Mouse (Mus musculus) hindbrain, embryonic 12.5 days (tissue): ENCODE data around the gene Tmem117. TPM values are rescaled to one million over a fixed set of nuclear protein-coding genes. Genes with fewer than 3 reads are reported as not detected.

Experiments used
- ATAC-seq: fragments of 200-750 bp; cut with Nextera tagmentation; 2 replicates; pipeline ENCODE4 v1.8.0; 2017; ENCODE audit warnings: moderate TSS enrichment; ENCODE audit not compliant: low FRiP score
- H3K27ac ChIP-seq: fragments of 300-500 bp; sonication (generic); 2 replicates; pipeline ENCODE4 v1.5.1; 2016; ENCODE audit warnings: mild to moderate bottlenecking
- H3K27me3 ChIP-seq: fragments of 300-500 bp; sonication (generic); 2 replicates; pipeline ENCODE4 v1.6.1; 2016; ENCODE audit warnings: mild to moderate bottlenecking
- H3K36me3 ChIP-seq: fragments of 300-500 bp; sonication (generic); 2 replicates; pipeline ENCODE4 v1.6.1; 2016; ENCODE audit warnings: mild to moderate bottlenecking
- H3K4me1 ChIP-seq: fragments of 300-500 bp; sonication (generic); 2 replicates; pipeline ENCODE4 v1.6.1; 2016
- H3K4me2 ChIP-seq: fragments of 300-500 bp; sonication (generic); replicated peaks from 2 replicates; pipeline ENCODE4 v1.6.1; 2016; ENCODE audit warnings: mild to moderate bottlenecking
- H3K4me3 ChIP-seq: fragments of 300-500 bp; sonication (generic); 2 replicates; pipeline ENCODE4 v1.5.1; 2016; ENCODE audit warnings: mild to moderate bottlenecking
- H3K9ac ChIP-seq: fragments of 300-500 bp; sonication (generic); 2 replicates; pipeline ENCODE4 v1.6.1; 2016; ENCODE audit warnings: mild to moderate bottlenecking, moderate library complexity
- H3K9me3 ChIP-seq: fragments of 300-500 bp; sonication (generic); replicated peaks from 2 replicates; pipeline ENCODE4 v1.6.1; 2016; ENCODE audit warnings: mild to moderate bottlenecking
- WGBS: fragments of 180-500 bp; shearing (Covaris S2); methylation state at CpG from one replicate; pipeline ENCODE4 v1.1.7; 2016; 5-methylcytosine and 5-hydroxymethylcytosine counted together
- polyA plus RNA-seq: library from polyadenylated mRNA; unstranded; fragments of >200 nt; fragmentation: Nextera tagmentation; extraction: Ambion mirVana; gene quantifications from 2 replicates; pipeline ENCODE4 v1.2.1, GENCODE M21; 2016

Tmem117 gene
- polyA plus RNA-seq, 1 experiment from 2014 or later, result 3.7 TPM

GRCm38 (mm10) chr15:94602441-94602840 is 26.6 kb upstream of the Tmem117 start:
- H3K36me3 ChIP-seq, result no peaks in the 10 kb centered on the region
- no peak overlapping the region for H3K4me3 ChIP-seq
- no peaks in the 10 kb centered on the region for H3K27me3 ChIP-seq
- ATAC-seq, result no peak
- H3K27ac ChIP-seq, result no peak overlapping the region
- 0 out of 2 replicates have a peak, but pooled peaks cover 3% of the 10 kb centered on the region for H3K4me1 ChIP-seq
- WGBS, result 81% methylated on average over 3 of the region's 3 CpGs
- no peaks in the 10 kb centered on the region for H3K9me3 ChIP-seq
- H3K4me2 ChIP-seq, result no peak overlapping the region
- no peak overlapping the region for H3K9ac ChIP-seq

- Histone ChIP-seq H3K4me3 (no peak overlapping the region), H3K36me3 (no peaks in the 10 kb centered on the region), H3K4me2 (no peak overlapping the region), H3K27me3 (no peaks in the 10 kb centered on the region), H3K4me1 (no peaks in the 10 kb centered on the region), H3K9ac (no peak overlapping the region), H3K9me3 (no peaks in the 10 kb centered on the region), H3K27ac (no peak overlapping the region)
- ATAC-seq, result no peak
- WGBS, result 88% methylated on average over 8 of the region's 8 CpGs
Measured at GRCm38 (mm10) chr15:94607768-94608167, 21.3 kb upstream of the Tmem117 start.

GRCm38 (mm10) chr15:94616036-94616435 is 13.0 kb upstream of the Tmem117 start:
- no peak overlapping the region for H3K27ac ChIP-seq
- ATAC-seq, result no peak
- no peaks in the 10 kb centered on the region for H3K9me3 ChIP-seq
- WGBS, result 94% methylated on average over 11 of the region's 11 CpGs
- no peaks in the 10 kb centered on the region for H3K27me3 ChIP-seq
- H3K4me3 ChIP-seq, result no peak overlapping the region
- no peaks in the 10 kb centered on the region for H3K4me1 ChIP-seq
- H3K36me3 ChIP-seq, result no peaks in the 10 kb centered on the region
- no peak overlapping the region for H3K9ac ChIP-seq
- no peak overlapping the region for H3K4me2 ChIP-seq

GRCm38 (mm10) chr15:94620909-94621308 is 8.1 kb upstream of the Tmem117 start:
- no peak for ATAC-seq
- Histone ChIP-seq H3K27ac (no peak overlapping the region), H3K4me2 (no peak overlapping the region)

GRCm38 (mm10) chr15:94628463-94628829 is 586 bp upstream of the Tmem117 start:
- peaks cover 6% of the 10 kb centered on the region for H3K4me1 ChIP-seq
- H3K27me3 ChIP-seq, result peaks cover 15% of the 10 kb centered on the region
- peak overlapping the region; percentile 85; the same call in 1 of the 2 replicates for H3K9ac ChIP-seq
- H3K27ac ChIP-seq, result no peak overlapping the region
- no peaks in the 10 kb centered on the region for H3K36me3 ChIP-seq
- H3K9me3 ChIP-seq, result no peaks in the 10 kb centered on the region
- 48% methylated on average over 2 of the region's 2 CpGs for WGBS
- peak overlapping the region; percentile 77 for H3K4me3 ChIP-seq
- peak; percentile 35; the same call in 1 of the 2 replicates for ATAC-seq
- H3K4me2 ChIP-seq, result peak overlapping the region; percentile 100

More at GRCm38 (mm10) chr15:94620909-94621308, 8.1 kb upstream of the Tmem117 start:
- Histone ChIP-seq H3K4me1 (no peaks in the 10 kb centered on the region), H3K27me3 (no peaks in the 10 kb centered on the region), H3K9me3 (no peaks in the 10 kb centered on the region), H3K4me3 (no peak overlapping the region), H3K36me3 (no peaks in the 10 kb centered on the region), H3K9ac (no peak overlapping the region)

GRCm38 (mm10) chr15:94630553-94630952 is 1.5 kb downstream of the Tmem117 start:
- Histone ChIP-seq H3K4me1 (peaks cover 6% of the 10 kb centered on the region), H3K9me3 (no peaks in the 10 kb centered on the region), H3K9ac (no peak overlapping the region), H3K4me2 (no peak overlapping the region), H3K36me3 (no peaks in the 10 kb centered on the region), H3K27me3 (peaks cover 15% of the 10 kb centered on the region), H3K27ac (no peak overlapping the region), H3K4me3 (no peak overlapping the region)
- no peak for ATAC-seq
- WGBS, result 85% methylated on average over 4 of the region's 4 CpGs

- ATAC-seq, result no peak
- Histone ChIP-seq H3K4me1 (peaks cover under 1% of the 10 kb centered on the region; the same call in 1 of the 2 replicates), H3K9ac (no peak overlapping the region), H3K4me2 (no peak overlapping the region), H3K9me3 (no peaks in the 10 kb centered on the region), H3K36me3 (no peaks in the 10 kb centered on the region), H3K27ac (no peak overlapping the region), H3K4me3 (no peak overlapping the region), H3K27me3 (peaks cover 10% of the 10 kb centered on the region)
- WGBS, result 67% methylated on average over 11 of the region's 11 CpGs
Measured at GRCm38 (mm10) chr15:94634524-94634923, 5.5 kb downstream of the Tmem117 start.

- Histone ChIP-seq H3K9ac (no peak overlapping the region), H3K27ac (no peak overlapping the region), H3K4me3 (no peak overlapping the region), H3K9me3 (no peaks in the 10 kb centered on the region), H3K27me3 (no peaks in the 10 kb centered on the region), H3K36me3 (no peaks in the 10 kb centered on the region), H3K4me1 (no peaks in the 10 kb centered on the region), H3K4me2 (no peak overlapping the region)
- WGBS, result 87% methylated on average over 2 of the region's 2 CpGs
- ATAC-seq, result no peak
Measured at GRCm38 (mm10) chr15:94638207-94638606, 9.2 kb downstream of the Tmem117 start.

- Histone ChIP-seq H3K27me3 (no peaks in the 10 kb centered on the region), H3K9ac (no peak overlapping the region), H3K36me3 (no peaks in the 10 kb centered on the region), H3K9me3 (no peaks in the 10 kb centered on the region), H3K4me3 (no peak overlapping the region), H3K4me2 (no peak overlapping the region), H3K27ac (no peak overlapping the region), H3K4me1 (no peaks in the 10 kb centered on the region)
- WGBS, result 72% methylated on average over 2 of the region's 2 CpGs
- no peak for ATAC-seq
Measured at GRCm38 (mm10) chr15:94639126-94639525, 10.1 kb downstream of the Tmem117 start.

GRCm38 (mm10) chr15:94646012-94646411 is 17.0 kb downstream of the Tmem117 start:
- Histone ChIP-seq H3K36me3 (no peaks in the 10 kb centered on the region), H3K27me3 (no peaks in the 10 kb centered on the region), H3K9me3 (no peaks in the 10 kb centered on the region), H3K4me2 (no peak overlapping the region), H3K4me1 (peaks cover 12% of the 10 kb centered on the region), H3K9ac (no peak overlapping the region), H3K4me3 (no peak overlapping the region), H3K27ac (no peak overlapping the region)
- 36% methylated on average over 6 of the region's 6 CpGs for whole genome bisulfite sequencing
- no peak for ATAC-seq

- ATAC-seq, result no peak
- 84% methylated on average over 8 of the region's 8 CpGs for WGBS
- H3K4me1 ChIP-seq, result peaks cover 14% of the 10 kb centered on the region
Measured at GRCm38 (mm10) chr15:94648430-94648829, 19.4 kb downstream of the Tmem117 start.

GRCm38 (mm10) chr15:94649071-94649765 is 20.2 kb downstream of the Tmem117 start:
- Histone ChIP-seq H3K27ac (no peak overlapping the region), H3K4me1 (peaks cover 14% of the 10 kb centered on the region), H3K4me2 (no peak overlapping the region), H3K4me3 (no peak overlapping the region), H3K27me3 (no peaks in the 10 kb centered on the region), H3K9ac (no peak overlapping the region), H3K9me3 (no peaks in the 10 kb centered on the region), H3K36me3 (no peaks in the 10 kb centered on the region)
- WGBS, result 49% methylated on average over 17 of the region's 17 CpGs
- ATAC-seq, result no peak

More at GRCm38 (mm10) chr15:94648430-94648829, 19.4 kb downstream of the Tmem117 start:
- Histone ChIP-seq H3K36me3 (no peaks in the 10 kb centered on the region), H3K9me3 (no peaks in the 10 kb centered on the region), H3K27ac (no peak overlapping the region), H3K4me3 (no peak overlapping the region), H3K27me3 (no peaks in the 10 kb centered on the region), H3K4me2 (no peak overlapping the region), H3K9ac (no peak overlapping the region)

GRCm38 (mm10) chr15:94649766-94650120 is 20.7 kb downstream of the Tmem117 start:
- H3K27ac ChIP-seq, result no peak overlapping the region
- 52% methylated on average over 13 of the region's 13 CpGs for whole genome bisulfite sequencing
- H3K4me3 ChIP-seq, result no peak overlapping the region
- H3K27me3 ChIP-seq, result no peaks in the 10 kb centered on the region
- no peak overlapping the region for H3K9ac ChIP-seq
- H3K4me1 ChIP-seq, result peaks cover 14% of the 10 kb centered on the region
- H3K36me3 ChIP-seq, result no peaks in the 10 kb centered on the region
- H3K9me3 ChIP-seq, result no peaks in the 10 kb centered on the region
- ATAC-seq, result no peak
- no peak overlapping the region for H3K4me2 ChIP-seq
